ENCODE assay signal across 10 mouse cellular contexts in genomic region chr5:63755092-63755761, GRCm38 (mm10). TPM values are rescaled to one million over a fixed set of nuclear protein-coding genes. Genes with fewer than 3 reads are reported as not detected.
DNase-seq lines count a peak whose midpoint lies in the region; ATAC-seq lines count a peak whose summit lies in the region.
"Had no signal": no experiment of that assay in that cellular context is flagged by ENCODE, and none has a peak within 500 bp of the region (broad histone marks: within the 10 kb centered on the region; RNA-seq: fewer than 3 reads in every experiment).

No protein-coding gene starts in this region.

- no peak; the same call in 1 of the 2 replicates for ATAC-seq in kidney, embryonic 15.5 days (replicated peaks; ENCODE audit: low FRiP score)

- peak; percentile 5 for DNase-seq in kidney, adult 11 months
- DNase-seq in CD4-positive, CD25-positive, alpha-beta regulatory T cell, adult 2 months (ENCODE audit: low read depth, low spot score), result peak; percentile 23
- peak; percentile 31 for DNase-seq in brain, adult 2 months (ENCODE audit: low read depth, low spot score)
- peak; percentile 38 to 43 for DNase-seq in kidney, postnatal 36 days
- DNase-seq in spleen, postnatal 36 days (ENCODE audit: low spot score in 2 of 2), result no peak
- no peak for DNase-seq in adrenal gland, adult 2 months
- no peak for DNase-seq in spleen, adult 12 weeks (ENCODE audit: low spot score)
- DNase-seq: cerebellum, postnatal 10 days; lung, adult 18-20 months had no signal

- H3K27ac ChIP-seq in kidney, embryonic 15.5 days, result no peak overlapping the region

- no peak overlapping the region for H3K4me2 ChIP-seq in kidney, embryonic 15.5 days

- WGBS in kidney, embryonic 15.5 days, result 51% methylated on average over 5 of the region's 5 CpGs

- no peak overlapping the region for H3K9ac ChIP-seq in kidney, embryonic 15.5 days

- H3K27me3 ChIP-seq in kidney, embryonic 15.5 days, result no peaks in the 10 kb centered on the region

- no peak overlapping the region for H3K4me3 ChIP-seq in kidney, embryonic 15.5 days (replicated peaks)

- H3K36me3 ChIP-seq in kidney, embryonic 15.5 days, result no peaks in the 10 kb centered on the region

- H3K9me3 ChIP-seq in kidney, embryonic 15.5 days (replicated peaks), result no peaks in the 10 kb centered on the region

- H3K4me1 ChIP-seq in kidney, embryonic 15.5 days, result no peaks in the 10 kb centered on the region

RNA-seq across cellular contexts. Expression of gene 0610040J01Rik, which starts 56.9 kb away (rescaled TPM):
- 48.8 and 51.9 TPM in 2 replicates for polyA plus RNA-seq in kidney, embryonic 15.5 days (2015; fragmentation: Nextera tagmentation; extraction: Ambion mirVana)
- total RNA-seq in adrenal gland, adult 2 months (2021), result under 1 TPM; 0.46 to 0.55 TPM
- 0.29 and 0.68 TPM in 2 replicates for polyA plus RNA-seq in adrenal gland, adult 2 months (2012; rRNA removed)

Comparison
In these comparisons a context has a peak if more than half of its experiments do, and no peak if none do; other contexts are left out.
1. DNase-seq: peak in kidney, adult 11 months (single experiment), CD4-positive, CD25-positive, alpha-beta regulatory T cell, adult 2 months (single experiment), brain, adult 2 months (single experiment) and kidney, postnatal 36 days (2 of 2); none in spleen, postnatal 36 days (0 of 2), adrenal gland, adult 2 months (single experiment) and spleen, adult 12 weeks (single experiment).
2. RNA of gene 0610040J01Rik, which starts 56.9 kb away (polyA plus RNA-seq): 48.8 to 51.9 TPM in kidney, embryonic 15.5 days; 0.29 to 0.68 TPM in adrenal gland, adult 2 months; every median in the first group is over 10 times any median in the second.